Comparison of ENCODE assay signal across 8 mouse cellular contexts in genomic region chr4:110351178-110352000, GRCm38 (mm10). TPM values are rescaled to one million over a fixed set of nuclear protein-coding genes. Genes with fewer than 3 reads are reported as not detected.
A peak's percentile ranks its signal among the peaks of the same experiment; 100 is the strongest.
DNase-seq lines count a peak whose midpoint lies in the region; ATAC-seq and TF ChIP-seq lines count a peak whose summit lies in the region.
"Had no signal": no experiment of that assay in that cellular context is flagged by ENCODE, and none has a peak within 500 bp of the region (broad histone marks: within the 10 kb centered on the region; RNA-seq: fewer than 3 reads in every experiment).

Elavl4 (minus strand) TSS chr4:110351909.

- 0 out of 2 replicates have a peak, but pooled peaks cover 4% of the 10 kb centered on the region for H3K4me1 ChIP-seq in limb, embryonic 12.5 days (replicated peaks)
- H3K4me1 ChIP-seq in midbrain, postnatal 0 days (ENCODE audit: insufficient read depth, low read length) = no peaks in the 10 kb centered on the region
- no peaks in the 10 kb centered on the region for H3K4me1 ChIP-seq in stomach, embryonic 15.5 days

- DNase-seq in brain, adult 2 months (ENCODE audit: low read depth, low spot score) = peak; percentile 77
- DNase-seq in embryo, embryonic 9.5 days (ENCODE audit: extremely low spot score) = peak; percentile 95
- DNase-seq in heart, adult 9 months (ENCODE audit: low spot score in 2 of 2) = peak; percentile 1 to 7
- peak; percentile 20 for DNase-seq in kidney, adult 9 months
- peak; percentile 79 for DNase-seq in midbrain, postnatal 0 days (ENCODE audit: low spot score)

- H3K27ac ChIP-seq in limb, embryonic 12.5 days = peak within 1 kb of the TSS; percentile 79
- H3K27ac ChIP-seq in midbrain, postnatal 0 days (ENCODE audit: low read depth, low read length) = peak within 1 kb of the TSS; percentile 88
- no peak within 1 kb of the TSS for H3K27ac ChIP-seq in stomach, embryonic 15.5 days
- H3K27ac ChIP-seq: macrophage had no signal

- ATAC-seq in limb, embryonic 12.5 days (ENCODE audit: insufficient number of reproducible peaks, insufficient read depth, low FRiP score, low TSS enrichment, low read depth) = peak; percentile 97
- peak; percentile 95 for ATAC-seq in midbrain, postnatal 0 days (ENCODE audit: low FRiP score)
- ATAC-seq in stomach, embryonic 15.5 days (ENCODE audit: insufficient read depth, low FRiP score, low read depth) = peak; percentile 87

- no peaks in the 10 kb centered on the region for H3K36me3 ChIP-seq in limb, embryonic 12.5 days
- no peaks in the 10 kb centered on the region for H3K36me3 ChIP-seq in midbrain, postnatal 0 days (ENCODE audit: insufficient read depth, low read length)
- H3K36me3 ChIP-seq in stomach, embryonic 15.5 days = no peaks in the 10 kb centered on the region

- H3K9me3 ChIP-seq in limb, embryonic 12.5 days = no peaks in the 10 kb centered on the region
- no peaks in the 10 kb centered on the region for H3K9me3 ChIP-seq in midbrain, postnatal 0 days (ENCODE audit: low read length)
- H3K9me3 ChIP-seq in stomach, embryonic 15.5 days = no peaks in the 10 kb centered on the region

- no peaks in the 10 kb centered on the region for H3K27me3 ChIP-seq in limb, embryonic 12.5 days
- no peaks in the 10 kb centered on the region for H3K27me3 ChIP-seq in midbrain, postnatal 0 days (ENCODE audit: insufficient read depth, low read length)
- no peaks in the 10 kb centered on the region for H3K27me3 ChIP-seq in stomach, embryonic 15.5 days (replicated peaks)

- H3K9ac ChIP-seq in limb, embryonic 12.5 days (replicated peaks) = peak within 1 kb of the TSS; percentile 70
- peak within 1 kb of the TSS; percentile 83 for H3K9ac ChIP-seq in midbrain, postnatal 0 days (replicated peaks; ENCODE audit: low read length, poor library complexity, severe bottlenecking)
- H3K9ac ChIP-seq in stomach, embryonic 15.5 days = peak within 1 kb of the TSS; percentile 35; the same call in 1 of the 2 replicates

- H3K4me2 ChIP-seq in limb, embryonic 12.5 days = peak within 1 kb of the TSS; percentile 77
- peak within 1 kb of the TSS; percentile 66 for H3K4me2 ChIP-seq in midbrain, postnatal 0 days (ENCODE audit: low read depth, low read length, poor library complexity, severe bottlenecking)
- H3K4me2 ChIP-seq in stomach, embryonic 15.5 days = peak within 1 kb of the TSS; percentile 89

- 0% methylated on average over 75 of the region's 75 CpGs for WGBS in limb, embryonic 12.5 days
- under 1% methylated on average over 61 of the region's 75 CpGs for WGBS in midbrain, postnatal 0 days
- under 1% methylated on average over 74 of the region's 75 CpGs for WGBS in stomach, embryonic 15.5 days

- peak within 1 kb of the TSS; percentile 65 for H3K4me3 ChIP-seq in limb, embryonic 12.5 days (replicated peaks)
- peak within 1 kb of the TSS; percentile 84 for H3K4me3 ChIP-seq in midbrain, postnatal 0 days (ENCODE audit: low read depth, low read length)
- H3K4me3 ChIP-seq in stomach, embryonic 15.5 days (replicated peaks) = peak within 1 kb of the TSS; percentile 62

- TF ChIP-seq CTCF in midbrain, postnatal 0 days (IDR thresholded peaks at IDR 0.05) = peak; percentile 85

RNA-seq across cellular contexts. Expression of gene Elavl4, which starts in this region (rescaled TPM):
- 2.9 and 4.0 TPM in 2 replicates for polyA plus RNA-seq in limb, embryonic 12.5 days (2016; fragmentation: Nextera tagmentation; extraction: Ambion mirVana)
- 119 and 149 TPM in 2 replicates for total RNA-seq in midbrain, postnatal 0 days (2014; rRNA removed)
- polyA plus RNA-seq in midbrain, postnatal 0 days (2015; fragmentation: Nextera tagmentation; extraction: Ambion mirVana) = 259 and 267 TPM in 2 replicates
- 31.2 and 34.8 TPM in 2 replicates for polyA plus RNA-seq in stomach, embryonic 15.5 days (2015; fragmentation: Nextera tagmentation; extraction: Ambion mirVana)
- polyA plus RNA-seq: macrophage had no signal

Comparison
In these comparisons a context has a peak if more than half of its experiments do, and no peak if none do; other contexts are left out.
1. DNase-seq: peak in every context shown above with its lines; median percentile 95 in embryo, embryonic 9.5 days; 79 in midbrain, postnatal 0 days; 77 in brain, adult 2 months; 20 in kidney, adult 9 months; 4 in heart, adult 9 months.